Mouse (Mus musculus): ENCODE measurements around the gene Mrm1. TPM values are rescaled to one million over a fixed set of nuclear protein-coding genes. Genes with fewer than 3 reads are reported as not detected.
A peak's percentile ranks its signal among the peaks of the same experiment; 100 is the strongest.

Mrm1 gene
- polyA plus RNA-seq, 1 experiment from 2014 or later = 11.0 TPM

DNA sequence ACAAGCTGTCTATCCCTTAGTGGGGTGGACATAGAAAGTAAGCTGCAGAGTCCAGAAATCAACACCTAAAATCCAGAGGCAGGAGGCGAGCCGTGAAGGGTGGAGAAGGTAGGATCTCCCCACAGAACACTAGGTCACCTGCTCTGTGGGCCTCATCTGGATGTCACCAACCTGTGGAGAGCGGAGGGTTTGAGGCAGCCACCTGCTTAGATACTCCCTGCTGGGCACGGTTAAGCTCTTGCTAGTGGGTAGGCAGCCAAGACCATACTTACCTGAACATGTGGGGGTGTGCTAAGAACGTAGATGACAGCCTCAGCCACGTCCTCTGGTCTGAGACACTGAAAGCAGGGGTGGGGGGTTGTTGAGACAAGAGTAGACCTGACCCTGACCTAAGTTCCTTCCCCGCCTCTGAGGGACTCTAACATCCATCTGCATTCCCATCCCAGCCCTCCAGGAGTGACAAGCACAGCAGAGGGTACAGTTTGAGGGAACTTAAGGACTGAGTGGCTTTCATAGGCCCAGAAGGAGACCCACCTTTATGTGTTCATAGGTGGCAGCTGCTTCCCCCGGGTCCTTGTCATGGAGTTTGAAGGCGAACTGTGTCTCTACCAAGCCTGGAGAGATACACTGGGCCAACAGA is 1.9 kb upstream of the Mrm1 start:
- ATAC-seq (ENCODE audit: insufficient number of reproducible peaks, insufficient read depth, low FRiP score, low read depth) = no peak
- no peak overlapping the region for H3K4me2 ChIP-seq (replicated peaks; ENCODE audit: low read depth, low read length)
- H3K4me3 ChIP-seq (ENCODE audit: low read depth, low read length) = no peak overlapping the region
- H3K9me3 ChIP-seq (ENCODE audit: control insufficient read depth, low read depth, low read length) = no peaks in the 10 kb centered on the region
- no peaks in the 10 kb centered on the region for H3K36me3 ChIP-seq (ENCODE audit: control insufficient read depth, insufficient read depth, low read length)
- H3K27me3 ChIP-seq (ENCODE audit: control insufficient read depth, insufficient read depth, low read length) = no peaks in the 10 kb centered on the region
- H3K27ac ChIP-seq (ENCODE audit: low read length) = no peak overlapping the region
- H3K4me1 ChIP-seq (ENCODE audit: control insufficient read depth, insufficient read depth, low read length) = no peaks in the 10 kb centered on the region
- H3K9ac ChIP-seq (replicated peaks; ENCODE audit: low read depth, low read length) = no peak overlapping the region
- WGBS = 80% methylated on average over 9 of the region's 9 CpGs

DNA sequence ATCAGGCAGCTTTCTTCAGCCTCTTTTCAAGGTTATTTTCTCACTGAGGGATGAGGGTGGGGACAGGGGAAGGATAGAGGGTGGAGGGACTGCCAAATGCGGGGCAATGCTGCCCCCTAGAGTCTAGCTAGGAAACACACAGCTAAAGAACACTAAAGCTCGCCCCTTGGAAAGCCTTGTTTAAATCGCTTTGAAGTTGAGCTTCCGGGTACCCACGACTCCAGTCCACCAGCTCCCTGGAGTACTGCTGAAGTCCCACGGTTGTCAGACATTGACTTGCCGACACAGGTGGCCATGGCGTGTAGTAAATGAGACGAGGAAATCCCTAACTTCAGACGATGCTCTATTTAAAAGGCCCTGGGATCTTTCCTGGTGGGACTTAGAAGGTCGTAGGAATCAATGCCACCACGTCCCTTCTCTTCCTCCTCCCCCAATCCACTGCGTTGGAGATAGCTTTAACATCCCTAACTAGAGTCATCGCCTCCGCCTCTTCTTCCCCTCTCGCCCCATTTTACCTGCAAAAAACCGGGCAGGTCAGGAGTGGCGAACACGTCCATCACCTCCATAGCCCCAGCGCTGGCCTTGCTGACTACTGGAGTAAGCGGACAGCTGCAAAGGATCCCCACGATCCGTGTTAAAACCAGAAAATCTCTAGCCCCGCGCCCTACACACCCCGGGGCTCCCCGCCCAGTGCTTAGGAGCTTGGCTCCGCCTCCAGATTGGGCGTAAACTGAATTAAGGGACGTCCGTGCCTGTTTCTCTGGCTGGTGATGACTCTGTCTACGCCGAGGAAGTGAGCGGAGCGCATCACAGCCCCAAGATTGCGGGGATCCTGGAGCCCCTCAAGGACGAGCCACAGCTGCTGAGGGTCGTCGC is 992 bp downstream of the Mrm1 start:
- WGBS = under 1% methylated on average over 39 of the region's 39 CpGs
- peak; percentile 66 for ATAC-seq (ENCODE audit: insufficient number of reproducible peaks, insufficient read depth, low FRiP score, low read depth)
- peak overlapping the region; percentile 89 for H3K27ac ChIP-seq (ENCODE audit: low read length)

GRCm38 (mm10) chr11:84817362-84817761 is 2.0 kb downstream of the Mrm1 start:
- H3K9ac ChIP-seq (replicated peaks; ENCODE audit: low read depth, low read length) = no peak overlapping the region
- no peak overlapping the region for H3K27ac ChIP-seq (ENCODE audit: low read length)
- H3K9me3 ChIP-seq (ENCODE audit: control insufficient read depth, low read depth, low read length) = no peaks in the 10 kb centered on the region
- no peaks in the 10 kb centered on the region for H3K27me3 ChIP-seq (ENCODE audit: control insufficient read depth, insufficient read depth, low read length)
- no peak overlapping the region for H3K4me2 ChIP-seq (replicated peaks; ENCODE audit: low read depth, low read length)
- no peaks in the 10 kb centered on the region for H3K4me1 ChIP-seq (ENCODE audit: control insufficient read depth, insufficient read depth, low read length)
- H3K4me3 ChIP-seq (ENCODE audit: low read depth, low read length) = no peak overlapping the region
- WGBS = 79% methylated on average over 6 of the region's 6 CpGs
- no peak for ATAC-seq (ENCODE audit: insufficient number of reproducible peaks, insufficient read depth, low FRiP score, low read depth)
- H3K36me3 ChIP-seq (ENCODE audit: control insufficient read depth, insufficient read depth, low read length) = no peaks in the 10 kb centered on the region

More for the DNA sequence above, 992 bp downstream of the Mrm1 start:
- no peaks in the 10 kb centered on the region for H3K27me3 ChIP-seq (ENCODE audit: control insufficient read depth, insufficient read depth, low read length)
- H3K4me1 ChIP-seq (ENCODE audit: control insufficient read depth, insufficient read depth, low read length) = no peaks in the 10 kb centered on the region
- peak overlapping the region; percentile 78 for H3K4me3 ChIP-seq (ENCODE audit: low read depth, low read length)
- H3K4me2 ChIP-seq (replicated peaks; ENCODE audit: low read depth, low read length) = peak overlapping the region; percentile 99
- H3K36me3 ChIP-seq (ENCODE audit: control insufficient read depth, insufficient read depth, low read length) = no peaks in the 10 kb centered on the region
- no peaks in the 10 kb centered on the region for H3K9me3 ChIP-seq (ENCODE audit: control insufficient read depth, low read depth, low read length)
- H3K9ac ChIP-seq (replicated peaks; ENCODE audit: low read depth, low read length) = peak overlapping the region; percentile 73

GRCm38 (mm10) chr11:84813724-84814510 is 5.4 kb downstream of the Mrm1 start:
- WGBS = 54% methylated on average over 13 of the region's 13 CpGs
- no peak for ATAC-seq (ENCODE audit: insufficient number of reproducible peaks, insufficient read depth, low FRiP score, low read depth)
- H3K9me3 ChIP-seq (ENCODE audit: control insufficient read depth, low read depth, low read length) = no peaks in the 10 kb centered on the region

GRCm38 (mm10) chr11:84804373-84804772 is 14.9 kb downstream of the Mrm1 start:
- Histone ChIP-seq H3K4me1 (ENCODE audit: control insufficient read depth, insufficient read depth, low read length) (no peaks in the 10 kb centered on the region), H3K9me3 (ENCODE audit: control insufficient read depth, low read depth, low read length) (no peaks in the 10 kb centered on the region), H3K4me2 (replicated peaks; ENCODE audit: low read depth, low read length) (no peak overlapping the region), H3K4me3 (ENCODE audit: low read depth, low read length) (no peak overlapping the region), H3K27ac (ENCODE audit: low read length) (no peak overlapping the region), H3K9ac (replicated peaks; ENCODE audit: low read depth, low read length) (no peak overlapping the region), H3K27me3 (ENCODE audit: control insufficient read depth, insufficient read depth, low read length) (no peaks in the 10 kb centered on the region), H3K36me3 (ENCODE audit: control insufficient read depth, insufficient read depth, low read length) (no peaks in the 10 kb centered on the region)
- no peak for ATAC-seq (ENCODE audit: insufficient number of reproducible peaks, insufficient read depth, low FRiP score, low read depth)
- WGBS = 85% methylated on average over 4 of the region's 4 CpGs

More at GRCm38 (mm10) chr11:84813724-84814510, 5.4 kb downstream of the Mrm1 start:
- H3K4me1 ChIP-seq (ENCODE audit: control insufficient read depth, insufficient read depth, low read length) = no peaks in the 10 kb centered on the region
- no peaks in the 10 kb centered on the region for H3K27me3 ChIP-seq (ENCODE audit: control insufficient read depth, insufficient read depth, low read length)
- no peak overlapping the region for H3K9ac ChIP-seq (replicated peaks; ENCODE audit: low read depth, low read length)
- H3K4me3 ChIP-seq (ENCODE audit: low read depth, low read length) = no peak overlapping the region
- H3K36me3 ChIP-seq (ENCODE audit: control insufficient read depth, insufficient read depth, low read length) = no peaks in the 10 kb centered on the region
- H3K27ac ChIP-seq (ENCODE audit: low read length) = no peak overlapping the region
- no peak overlapping the region for H3K4me2 ChIP-seq (replicated peaks; ENCODE audit: low read depth, low read length)

DNA sequence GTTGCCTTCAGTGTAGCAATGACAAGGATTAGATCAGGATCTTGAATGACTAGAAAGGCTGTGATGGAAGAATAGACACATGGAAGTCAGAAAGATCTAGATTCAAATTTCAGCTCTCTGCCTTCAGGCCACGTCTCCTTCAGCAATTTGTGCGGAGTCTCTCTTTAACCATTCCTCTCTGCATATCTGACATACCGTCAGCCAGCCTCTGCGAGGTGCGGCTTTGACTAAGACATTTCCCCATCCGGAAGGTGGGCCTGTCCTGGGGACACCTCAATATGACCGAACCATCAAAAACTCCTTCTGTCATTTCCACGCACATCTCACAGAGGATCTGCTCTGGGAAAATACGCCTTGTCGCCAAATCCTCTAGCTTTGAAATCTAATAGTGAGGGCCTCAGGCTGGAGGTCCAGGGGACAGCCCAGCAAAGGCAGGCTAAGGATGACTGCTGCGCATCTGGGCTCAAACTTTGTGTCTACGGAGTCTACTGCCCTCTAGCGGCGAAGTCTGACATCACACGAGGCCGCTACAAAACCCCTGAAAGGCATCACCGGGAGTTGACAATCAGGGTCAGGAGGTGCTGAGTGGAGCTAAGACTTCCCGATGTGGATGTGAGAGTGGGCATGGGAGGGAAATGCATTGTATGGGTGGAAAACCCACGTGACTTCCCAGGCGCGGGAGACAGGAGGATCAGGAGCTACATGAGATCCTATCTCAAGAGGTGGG is 21.5 kb downstream of the Mrm1 start:
- Histone ChIP-seq H3K9ac (replicated peaks; ENCODE audit: low read depth, low read length) (no peak overlapping the region), H3K27ac (ENCODE audit: low read length) (no peak overlapping the region), H3K9me3 (ENCODE audit: control insufficient read depth, low read depth, low read length) (no peaks in the 10 kb centered on the region), H3K4me1 (ENCODE audit: control insufficient read depth, insufficient read depth, low read length) (no peaks in the 10 kb centered on the region), H3K4me2 (replicated peaks; ENCODE audit: low read depth, low read length) (no peak overlapping the region), H3K27me3 (ENCODE audit: control insufficient read depth, insufficient read depth, low read length) (no peaks in the 10 kb centered on the region), H3K4me3 (ENCODE audit: low read depth, low read length) (no peak overlapping the region), H3K36me3 (ENCODE audit: control insufficient read depth, insufficient read depth, low read length) (no peaks in the 10 kb centered on the region)
- 0 out of 2 replicates have a peak, but pooled peaks have one; percentile 18 for ATAC-seq (ENCODE audit: insufficient number of reproducible peaks, insufficient read depth, low FRiP score, low read depth)
- WGBS = 20% methylated on average over 21 of the region's 21 CpGs

DNA sequence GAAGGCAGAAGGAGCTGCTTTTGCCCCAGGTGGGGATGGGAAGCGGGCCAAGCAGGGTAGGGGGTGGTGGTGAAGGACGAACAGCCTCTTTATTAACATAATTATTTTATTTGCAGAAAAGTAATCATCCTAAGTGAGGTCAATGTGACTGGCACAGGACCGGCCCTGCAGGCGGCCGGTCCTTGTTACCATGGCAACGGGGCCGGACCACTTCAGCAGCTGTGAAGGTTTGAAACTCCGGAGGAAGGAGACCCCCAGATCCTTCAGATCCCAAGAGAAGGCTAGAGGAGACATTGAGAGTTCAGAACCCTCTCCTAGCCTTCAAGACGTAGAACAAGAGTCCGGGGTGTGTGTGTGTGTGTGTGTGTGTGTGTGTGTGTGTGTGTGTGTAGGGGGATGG is 22.3 kb downstream of the Mrm1 start:
- no peak overlapping the region for H3K4me3 ChIP-seq (ENCODE audit: low read depth, low read length)
- no peak for ATAC-seq (ENCODE audit: insufficient number of reproducible peaks, insufficient read depth, low FRiP score, low read depth)
- no peaks in the 10 kb centered on the region for H3K36me3 ChIP-seq (ENCODE audit: control insufficient read depth, insufficient read depth, low read length)
- H3K4me2 ChIP-seq (replicated peaks; ENCODE audit: low read depth, low read length) = no peak overlapping the region
- WGBS = 39% methylated on average over 10 of the region's 10 CpGs
- no peaks in the 10 kb centered on the region for H3K9me3 ChIP-seq (ENCODE audit: control insufficient read depth, low read depth, low read length)
- H3K27me3 ChIP-seq (ENCODE audit: control insufficient read depth, insufficient read depth, low read length) = no peaks in the 10 kb centered on the region
- H3K27ac ChIP-seq (ENCODE audit: low read length) = no peak overlapping the region
- no peaks in the 10 kb centered on the region for H3K4me1 ChIP-seq (ENCODE audit: control insufficient read depth, insufficient read depth, low read length)
- no peak overlapping the region for H3K9ac ChIP-seq (replicated peaks; ENCODE audit: low read depth, low read length)
